9 mouse cellular contexts compared by ENCODE assay signal in the genomic region with DNA sequence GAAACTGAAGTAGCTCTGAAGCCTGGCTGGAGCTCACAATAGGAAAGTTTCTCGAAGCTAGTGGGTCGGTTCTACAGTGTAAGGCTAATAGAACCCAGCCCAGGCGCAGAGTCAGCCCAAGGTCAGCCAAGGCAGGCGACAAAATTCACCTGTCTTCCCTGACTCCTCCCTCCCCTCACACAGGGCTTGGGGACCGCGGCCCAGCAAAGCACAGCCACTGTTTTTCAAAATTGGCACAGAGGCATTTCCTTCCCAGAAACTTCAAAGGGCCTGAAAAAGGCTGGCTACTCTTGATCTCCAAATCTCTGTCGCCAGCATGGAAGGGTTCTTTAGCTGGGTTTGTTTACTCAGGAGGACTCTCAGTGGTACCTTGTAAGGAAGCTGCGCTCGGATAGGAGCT. TPM values are rescaled to one million over a fixed set of nuclear protein-coding genes. Genes with fewer than 3 reads are reported as not detected.
A peak's percentile ranks its signal among the peaks of the same experiment; 100 is the strongest.
DNase-seq lines count a peak whose midpoint lies in the region; ATAC-seq and TF ChIP-seq lines count a peak whose summit lies in the region.
"Had no signal": no experiment of that assay in that cellular context is flagged by ENCODE, and none has a peak within 500 bp of the region (broad histone marks: within the 10 kb centered on the region; RNA-seq: fewer than 3 reads in every experiment).

No protein-coding gene starts in this region.

- H3K4me1 ChIP-seq in cerebellum, adult 2 months (ENCODE audit: control insufficient read depth, insufficient read depth, low read length) = no peaks in the 10 kb centered on the region
- peaks cover 14% of the 10 kb centered on the region for H3K4me1 ChIP-seq in hindbrain, embryonic 15.5 days (replicated peaks)
- H3K4me1 ChIP-seq: liver, embryonic 13.5 days had no signal

- no peak for DNase-seq in cerebellum, adult 2 months
- DNase-seq in cerebellum, postnatal 25 days = no peak
- DNase-seq in Muller cell, postnatal 12 days (ENCODE audit: inconsistent ontology term) = peak; percentile 4
- peak; percentile 15 to 35 for DNase-seq in lung, postnatal 4 days
- no peak for DNase-seq in cerebellum, postnatal 4 days (ENCODE audit: low spot score in 2 of 2)
- DNase-seq in thymus, postnatal 36 days = no peak
- DNase-seq: liver, embryonic 13.5 days had no signal

- 18% methylated on average over 9 of the region's 9 CpGs for WGBS in cerebellum, adult 2 months
- WGBS in hindbrain, embryonic 15.5 days = 6% methylated on average over 9 of the region's 9 CpGs

- H3K27me3 ChIP-seq in cerebellum, adult 2 months (ENCODE audit: control insufficient read depth, insufficient read depth, low read length) = no peaks in the 10 kb centered on the region; the same call in 1 of the 2 replicates
- H3K27me3 ChIP-seq in hindbrain, embryonic 15.5 days = peaks cover 45% of the 10 kb centered on the region

- TF ChIP-seq CTCF in cerebellum, adult 2 months (IDR thresholded peaks at IDR 0.05; ENCODE audit: borderline replicate concordance, insufficient read depth, low read depth, low read length) = no peak

- H3K36me3 ChIP-seq in hindbrain, embryonic 15.5 days = no peaks in the 10 kb centered on the region
- H3K36me3 ChIP-seq: liver, embryonic 13.5 days had no signal

- H3K9me3 ChIP-seq in hindbrain, embryonic 15.5 days = no peaks in the 10 kb centered on the region
- H3K9me3 ChIP-seq: liver, embryonic 13.5 days had no signal

- no peak overlapping the region for H3K9ac ChIP-seq in hindbrain, embryonic 15.5 days
- H3K9ac ChIP-seq: liver, embryonic 13.5 days had no signal

- no peak for TF ChIP-seq POLR2A in cerebellum, adult 2 months (IDR thresholded peaks at IDR 0.05; ENCODE audit: borderline replicate concordance, insufficient read depth, low read length)

- ATAC-seq in hindbrain, embryonic 15.5 days (ENCODE audit: low FRiP score, low read depth) = no peak
- ATAC-seq in erythroblast, adult 5-6 weeks (replicated peaks; ENCODE audit: low FRiP score, poor library complexity, severe bottlenecking) = no peak

- no peak overlapping the region for H3K27ac ChIP-seq in cerebellum, adult 2 months (ENCODE audit: insufficient read depth, low read length)
- no peak overlapping the region for H3K27ac ChIP-seq in hindbrain, embryonic 15.5 days (replicated peaks)
- H3K27ac ChIP-seq: liver, embryonic 13.5 days had no signal

- H3K4me2 ChIP-seq in hindbrain, embryonic 15.5 days = peak overlapping the region; percentile 95

- peak overlapping the region; percentile 14 for H3K4me3 ChIP-seq in cerebellum, adult 2 months (replicated peaks; ENCODE audit: insufficient read depth, low read depth, low read length)
- peak overlapping the region; percentile 47 for H3K4me3 ChIP-seq in hindbrain, embryonic 15.5 days

RNA-seq across cellular contexts. Expression of gene Mal, which starts 1.1 kb away (rescaled TPM):
- polyA plus RNA-seq in cerebellum, adult 2 months (2012; rRNA removed) = 148 and 180 TPM in 2 replicates
- polyA plus RNA-seq in hindbrain, embryonic 15.5 days (2015; fragmentation: Nextera tagmentation; extraction: Ambion mirVana) = 2.9 and 4.8 TPM in 2 replicates
- total RNA-seq in erythroblast, adult 5-6 weeks (2015; ENCODE audit: low replicate concordance) = not detected in 2 replicates
- not detected in 2 replicates for total RNA-seq in erythroblast, adult 5-6 weeks (2017; ENCODE audit: low replicate concordance)

Comparison
In these comparisons a context has a peak if more than half of its experiments do, and no peak if none do; other contexts are left out.
1. DNase-seq: peak in Muller cell, postnatal 12 days (single experiment) and lung, postnatal 4 days (2 of 2); none in cerebellum, adult 2 months (0 of 2), cerebellum, postnatal 25 days (0 of 2), cerebellum, postnatal 4 days (0 of 2) and thymus, postnatal 36 days (0 of 2).
2. RNA of gene Mal, which starts 1.1 kb away (polyA plus RNA-seq): 148 to 180 TPM in cerebellum, adult 2 months; 2.9 to 4.8 TPM in hindbrain, embryonic 15.5 days; every median in the first group is over 10 times any median in the second.